Mouse (Mus musculus): ENCODE measurements around the gene Pias4. TPM values are rescaled to one million over a fixed set of nuclear protein-coding genes. Genes with fewer than 3 reads are reported as not detected.

Gene Pias4
- total RNA-seq, 2 experiments from 2014 or later: 28.2 to 28.9 TPM

Small RNA genes within 50 kb of the gene (microRNA-seq; reads per million reads assigned to microRNA genes)
- 0 reads per million in 2 experiments for gene Mir5615-1
- gene Mir5615-2: 0 reads per million in 2 experiments

Other genes starting within 250 kb of the Pias4 start
- gene Lmnb2, start 249.7 kb downstream of the Pias4 start, total RNA-seq (2021): 10 to 100 TPM; 17.5 to 19.6 TPM
- 10 to 100 TPM; 15.0 to 16.7 TPM for gene Gadd45b, start 237.8 kb downstream of the Pias4 start, total RNA-seq (2021)
- 100 to 1,000 TPM; 180 to 184 TPM for gene Gng7, start 153.0 kb downstream of the Pias4 start, total RNA-seq (2021)
- gene Diras1, start 142.3 kb downstream of the Pias4 start, total RNA-seq (2021): 100 to 1,000 TPM in 1 of 2 experiments, 10 to 100 TPM in 1; 98.7 to 103 TPM
- gene Slc39a3, start 130.5 kb downstream of the Pias4 start, total RNA-seq (2021): 10 to 100 TPM; 67.5 to 74.9 TPM
- gene Sgta, start 107.7 kb downstream of the Pias4 start, total RNA-seq (2021): 100 to 1,000 TPM; 171 to 178 TPM
- 10 to 100 TPM; 51.3 to 54.6 TPM for gene Thop1, start 97.9 kb downstream of the Pias4 start, total RNA-seq (2021)
- gene Creb3l3, start 69.0 kb downstream of the Pias4 start, total RNA-seq (2021): under 1 TPM; 0.81 to 0.94 TPM
- 100 to 1,000 TPM; 123 to 127 TPM for gene Map2k2, start 62.0 kb downstream of the Pias4 start, total RNA-seq (2021)
- 100 to 1,000 TPM in 1 of 2 experiments, 10 to 100 TPM in 1; 94.7 to 101 TPM for gene Zbtb7a, start 32.7 kb downstream of the Pias4 start, total RNA-seq (2021)
- gene Eef2, start 8.7 kb upstream of the Pias4 start, total RNA-seq (2021): 100 to 1,000 TPM; 896 to 944 TPM
- gene Dapk3, start 15.1 kb upstream of the Pias4 start, total RNA-seq (2021): 10 to 100 TPM; 71.7 to 71.8 TPM
- not detected for gene 4930442H23Rik, start 15.9 kb upstream of the Pias4 start, total RNA-seq (2021)
- gene Nmrk2, start 34.1 kb upstream of the Pias4 start, total RNA-seq (2021): under 1 TPM; 0.19 to 0.20 TPM
- 100 to 1,000 TPM; 154 to 155 TPM for gene Atcay, start 62.9 kb upstream of the Pias4 start, total RNA-seq (2021)
- gene Zfr2, start 65.2 kb upstream of the Pias4 start, total RNA-seq (2021): 10 to 100 TPM; 55.6 to 69.0 TPM
- 100 to 1,000 TPM; 222 to 244 TPM for gene Matk, start 85.0 kb upstream of the Pias4 start, total RNA-seq (2021)
- gene Mrpl54, start 99.0 kb upstream of the Pias4 start, total RNA-seq (2021): 10 to 100 TPM; 38.6 to 44.0 TPM
- 10 to 100 TPM; 35.4 to 39.5 TPM for gene Apba3, start 99.0 kb upstream of the Pias4 start, total RNA-seq (2021)
- gene Tjp3, start 123.7 kb upstream of the Pias4 start, total RNA-seq (2021): 1 to 10 TPM in 1 of 2 experiments, under 1 TPM in 1; 0.86 to 1.2 TPM
- 100 to 1,000 TPM; 306 to 318 TPM for gene Pip5k1c, start 125.0 kb upstream of the Pias4 start, total RNA-seq (2021)
- gene Cactin, start 153.2 kb upstream of the Pias4 start, total RNA-seq (2021): 10 to 100 TPM; 28.1 to 30.0 TPM
- gene Tbxa2r, start 160.8 kb upstream of the Pias4 start, total RNA-seq (2021): 1 to 10 TPM; 1.1 to 1.5 TPM
- gene Gipc3, start 175.3 kb upstream of the Pias4 start, total RNA-seq (2021): 1 to 10 TPM; 1.6 to 1.9 TPM
- 10 to 100 TPM; 31.3 to 31.6 TPM for gene Hmg20b, start 182.6 kb upstream of the Pias4 start, total RNA-seq (2021)
- 10 to 100 TPM; 46.6 to 50.7 TPM for gene Mfsd12, start 189.6 kb upstream of the Pias4 start, total RNA-seq (2021)
- 1 to 10 TPM; 1.1 to 1.2 TPM for gene 4930404N11Rik, start 197.9 kb upstream of the Pias4 start, total RNA-seq (2021)
- gene Fzr1, start 210.6 kb upstream of the Pias4 start, total RNA-seq (2021): 10 to 100 TPM; 65.9 to 66.6 TPM
- 10 to 100 TPM; 79.1 to 87.1 TPM for gene Dohh, start 216.5 kb upstream of the Pias4 start, total RNA-seq (2021)
- 1 to 10 TPM; 2.6 to 3.7 TPM for gene Gm48551, start 216.5 kb upstream of the Pias4 start, total RNA-seq (2021)
- 1 to 10 TPM; 3.2 to 4.7 TPM for gene Gm48552, start 221.1 kb upstream of the Pias4 start, total RNA-seq (2021)
- gene Smim24, start 225.1 kb upstream of the Pias4 start, total RNA-seq (2021): 1 to 10 TPM; 1.4 to 3.1 TPM